Mouse (Mus musculus): ENCODE data around the gene Slc9a3r1. TPM values are rescaled to one million over a fixed set of nuclear protein-coding genes. Genes with fewer than 3 reads are reported as not detected.

Slc9a3r1 gene
- polyA plus RNA-seq, 1 experiment = 16.1 TPM

DNA sequence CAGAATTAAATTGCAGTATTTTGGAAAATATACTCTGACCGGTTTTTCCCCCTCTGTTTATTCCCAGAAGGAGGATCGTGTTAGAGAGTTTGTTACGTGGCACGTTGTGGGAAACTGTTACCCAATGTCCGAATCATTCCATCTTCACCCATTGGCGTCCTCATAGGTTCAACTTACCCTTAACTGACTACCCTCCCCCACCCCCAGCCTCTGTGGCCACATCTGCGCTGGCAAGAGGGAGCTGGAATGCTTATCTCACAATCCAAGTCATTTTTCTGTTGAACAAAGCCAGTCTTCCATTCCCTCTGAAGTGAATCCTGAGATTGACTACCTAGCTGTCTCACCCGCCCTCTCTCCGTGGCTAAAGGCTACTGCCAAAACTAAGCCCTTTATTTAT, 938 bp upstream of the Slc9a3r1 start:
- H3K36me3 ChIP-seq (ENCODE audit: control insufficient read depth, insufficient read depth) = no peaks in the 10 kb centered on the region
- H3K79me2 ChIP-seq (ENCODE audit: control insufficient read depth, insufficient read depth) = peaks cover 8% of the 10 kb centered on the region
- H3K4me2 ChIP-seq (ENCODE audit: low read depth) = peak overlapping the region; percentile 95
- peak overlapping the region; percentile 67 for H3K4me3 ChIP-seq
- no peak overlapping the region for H3ac ChIP-seq (ENCODE audit: control insufficient read depth, insufficient read length)
- no peak for TF ChIP-seq USF1 (IDR thresholded peaks at IDR 0.05; ENCODE audit: low read depth)
- no peak for TF ChIP-seq MYOD1 (IDR thresholded peaks at IDR 0.05; ENCODE audit: control insufficient read depth in 1 of 3, insufficient read length in 2 of 3, low read depth in 2 of 3)
- no peak for TF ChIP-seq E2F4 (IDR thresholded peaks at IDR 0.05; ENCODE audit: insufficient read depth)
- TF ChIP-seq REST (IDR thresholded peaks at IDR 0.05; ENCODE audit: insufficient read depth, insufficient read length) = no peak
- no peak for TF ChIP-seq CEBPB (IDR thresholded peaks at IDR 0.05; ENCODE audit: insufficient read depth, poor library complexity, severe bottlenecking)
- no peak for TF ChIP-seq TCF3 (IDR thresholded peaks at IDR 0.05; ENCODE audit: insufficient read length, low read depth)
- no peak for TF ChIP-seq POLR2A (IDR thresholded peaks at IDR 0.05; ENCODE audit: insufficient read length, low read depth)
- H3K27me3 ChIP-seq (ENCODE audit: control insufficient read depth, insufficient read depth, insufficient read length) = no peaks in the 10 kb centered on the region

DNA sequence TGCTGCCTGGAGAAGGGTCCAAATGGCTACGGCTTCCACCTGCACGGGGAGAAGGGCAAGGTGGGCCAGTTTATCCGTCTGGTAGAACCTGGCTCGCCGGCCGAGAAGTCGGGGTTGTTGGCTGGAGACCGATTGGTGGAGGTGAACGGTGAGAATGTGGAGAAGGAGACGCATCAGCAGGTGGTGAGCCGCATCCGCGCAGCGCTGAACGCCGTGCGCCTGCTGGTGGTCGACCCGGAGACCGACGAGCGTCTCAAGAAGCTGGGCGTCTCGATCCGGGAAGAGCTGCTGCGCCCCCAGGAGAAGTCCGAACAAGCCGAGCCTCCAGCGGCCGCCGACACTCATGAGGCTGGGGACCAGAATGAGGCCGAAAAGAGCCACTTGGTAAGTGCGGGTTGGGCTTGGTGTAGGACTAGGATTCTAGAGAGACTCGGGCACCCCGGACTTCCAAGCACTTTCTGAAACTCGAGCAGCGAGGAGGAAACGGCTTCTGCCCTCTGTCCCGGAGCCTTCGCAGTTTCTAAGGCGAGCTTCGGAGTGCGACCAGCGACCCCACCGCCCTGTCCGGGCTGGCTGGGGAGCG, 518 bp downstream of the Slc9a3r1 start:
- Histone ChIP-seq H3K27me3 (ENCODE audit: control insufficient read depth, insufficient read depth, insufficient read length) (no peaks in the 10 kb centered on the region), H3K4me3 (peak overlapping the region; percentile 67), H3K36me3 (ENCODE audit: control insufficient read depth, insufficient read depth) (no peaks in the 10 kb centered on the region), H3ac (ENCODE audit: control insufficient read depth, insufficient read length) (peak overlapping the region; percentile 12), H3K4me2 (ENCODE audit: low read depth) (peak overlapping the region; percentile 95), H3K79me2 (ENCODE audit: control insufficient read depth, insufficient read depth) (peaks cover 8% of the 10 kb centered on the region)
- no peak for TF ChIP-seq CEBPB (IDR thresholded peaks at IDR 0.05; ENCODE audit: insufficient read depth, poor library complexity, severe bottlenecking)
- no peak for TF ChIP-seq TCF3 (IDR thresholded peaks at IDR 0.05; ENCODE audit: insufficient read length, low read depth)
- TF ChIP-seq E2F4 (IDR thresholded peaks at IDR 0.05; ENCODE audit: insufficient read depth) = no peak
- no peak for TF ChIP-seq USF1 (IDR thresholded peaks at IDR 0.05; ENCODE audit: low read depth)
- TF ChIP-seq REST (IDR thresholded peaks at IDR 0.05; ENCODE audit: insufficient read depth, insufficient read length) = no peak
- TF ChIP-seq TCF12 (IDR thresholded peaks at IDR 0.05; ENCODE audit: insufficient read depth, poor library complexity, severe bottlenecking) = no peak
- TF ChIP-seq POLR2A (IDR thresholded peaks at IDR 0.05; ENCODE audit: insufficient read length, low read depth) = no peak
- TF ChIP-seq SRF (IDR thresholded peaks at IDR 0.05; ENCODE audit: control insufficient read depth, insufficient read length, low read depth) = no peak
- TF ChIP-seq MAX (IDR thresholded peaks at IDR 0.05; ENCODE audit: low read depth) = no peak
- TF ChIP-seq MYOD1 (IDR thresholded peaks at IDR 0.05; ENCODE audit: control insufficient read depth in 1 of 3, insufficient read length in 2 of 3, low read depth in 2 of 3) = no peak
- TF ChIP-seq MYOG (IDR thresholded peaks at IDR 0.05; ENCODE audit: control insufficient read depth in 1 of 3, insufficient read depth in 1 of 3, insufficient read length in 2 of 3, low read depth in 2 of 3) = no peak
- TF ChIP-seq POLR2AphosphoS2 (IDR thresholded peaks at IDR 0.05; ENCODE audit: insufficient read length, low read depth) = no peak

GRCm38 (mm10) chr11:115164341-115164975, 1.3 kb downstream of the Slc9a3r1 start:
- Histone ChIP-seq H3K4me2 (ENCODE audit: low read depth) (peak overlapping the region; percentile 95), H3K79me2 (ENCODE audit: control insufficient read depth, insufficient read depth) (peaks cover 8% of the 10 kb centered on the region), H3K4me3 (peak overlapping the region; percentile 67), H3K36me3 (ENCODE audit: control insufficient read depth, insufficient read depth) (no peaks in the 10 kb centered on the region), H3K27me3 (ENCODE audit: control insufficient read depth, insufficient read depth, insufficient read length) (no peaks in the 10 kb centered on the region), H3ac (ENCODE audit: control insufficient read depth, insufficient read length) (peak overlapping the region; percentile 12)
- TF ChIP-seq USF1 (IDR thresholded peaks at IDR 0.05; ENCODE audit: low read depth) = no peak
- no peak for TF ChIP-seq E2F4 (IDR thresholded peaks at IDR 0.05; ENCODE audit: insufficient read depth)
- no peak for TF ChIP-seq POLR2AphosphoS2 (IDR thresholded peaks at IDR 0.05; ENCODE audit: insufficient read length, low read depth)
- TF ChIP-seq MAX (IDR thresholded peaks at IDR 0.05; ENCODE audit: low read depth) = no peak
- TF ChIP-seq MYOG (IDR thresholded peaks at IDR 0.05; ENCODE audit: control insufficient read depth in 1 of 3, insufficient read depth in 1 of 3, insufficient read length in 2 of 3, low read depth in 2 of 3) = no peak
- no peak for TF ChIP-seq REST (IDR thresholded peaks at IDR 0.05; ENCODE audit: insufficient read depth, insufficient read length)
- no peak for TF ChIP-seq CEBPB (IDR thresholded peaks at IDR 0.05; ENCODE audit: insufficient read depth, poor library complexity, severe bottlenecking)
- TF ChIP-seq SRF (IDR thresholded peaks at IDR 0.05; ENCODE audit: control insufficient read depth, insufficient read length, low read depth) = no peak
- no peak for TF ChIP-seq MYOD1 (IDR thresholded peaks at IDR 0.05; ENCODE audit: control insufficient read depth in 1 of 3, insufficient read length in 2 of 3, low read depth in 2 of 3)
- TF ChIP-seq TCF12 (IDR thresholded peaks at IDR 0.05; ENCODE audit: insufficient read depth, poor library complexity, severe bottlenecking) = no peak
- TF ChIP-seq TCF3 (IDR thresholded peaks at IDR 0.05; ENCODE audit: insufficient read length, low read depth) = no peak
- no peak for TF ChIP-seq POLR2A (IDR thresholded peaks at IDR 0.05; ENCODE audit: insufficient read length, low read depth)

GRCm38 (mm10) chr11:115164976-115165374, 1.8 kb downstream of the Slc9a3r1 start:
- Histone ChIP-seq H3K27me3 (ENCODE audit: control insufficient read depth, insufficient read depth, insufficient read length) (no peaks in the 10 kb centered on the region), H3K4me2 (ENCODE audit: low read depth) (peak overlapping the region; percentile 95), H3K36me3 (ENCODE audit: control insufficient read depth, insufficient read depth) (no peaks in the 10 kb centered on the region), H3K4me3 (peak overlapping the region; percentile 67), H3ac (ENCODE audit: control insufficient read depth, insufficient read length) (no peak overlapping the region), H3K79me2 (ENCODE audit: control insufficient read depth, insufficient read depth) (peaks cover 8% of the 10 kb centered on the region)
- TF ChIP-seq MAX (IDR thresholded peaks at IDR 0.05; ENCODE audit: low read depth) (no peak), POLR2A (IDR thresholded peaks at IDR 0.05; ENCODE audit: insufficient read length, low read depth) (peak; percentile 37), E2F4 (IDR thresholded peaks at IDR 0.05; ENCODE audit: insufficient read depth) (no peak), REST (IDR thresholded peaks at IDR 0.05; ENCODE audit: insufficient read depth, insufficient read length) (no peak), TCF12 (IDR thresholded peaks at IDR 0.05; ENCODE audit: insufficient read depth, poor library complexity, severe bottlenecking) (no peak), MYOD1 (IDR thresholded peaks at IDR 0.05; ENCODE audit: control insufficient read depth in 1 of 3, insufficient read length in 2 of 3, low read depth in 2 of 3) (no peak)
